Mouse (Mus musculus): ENCODE measurements around the gene Ppp5c.

The Ppp5c gene

GRCm38 (mm10) chr7:16978593-16978992 is 49.1 kb downstream of the Ppp5c start:
- DNase-seq, result no peak

- no peak for DNase-seq
Measured at GRCm38 (mm10) chr7:16978173-16978572, 49.6 kb downstream of the Ppp5c start.

GRCm38 (mm10) chr7:16976298-16976697 is 51.4 kb downstream of the Ppp5c start:
- no peak for DNase-seq

- no peak for DNase-seq
Measured at GRCm38 (mm10) chr7:16974018-16974417, 53.7 kb downstream of the Ppp5c start.

- no peak for DNase-seq
Measured at GRCm38 (mm10) chr7:16971160-16971559, 56.6 kb downstream of the Ppp5c start.

GRCm38 (mm10) chr7:16968414-16968813 is 59.3 kb downstream of the Ppp5c start:
- no peak for DNase-seq

GRCm38 (mm10) chr7:16961678-16962077 is 66.0 kb downstream of the Ppp5c start:
- no peak for DNase-seq

GRCm38 (mm10) chr7:16959539-16960187 is 68.1 kb downstream of the Ppp5c start, which contains the start of gene Pnmal1:
TSS of gene Pnmal1 (plus strand) at chr7:16959679.
- DNase-seq, result no peak

- no peak for DNase-seq
Measured at GRCm38 (mm10) chr7:16956410-16957265, 71.1 kb downstream of the Ppp5c start.

- no peak for DNase-seq
Measured at GRCm38 (mm10) chr7:16955712-16956111, 72.0 kb downstream of the Ppp5c start.

All from thymus, adult 18-20 months (tissue).